Mouse (Mus musculus): ENCODE measurements at regions not wholly inside any gene's neighbourhood (a gene's known extent, or its start where the extent isn't known, plus 50 kb on each side); places are given as distances from the start of the nearest gene placed in this dataset.

DNA sequence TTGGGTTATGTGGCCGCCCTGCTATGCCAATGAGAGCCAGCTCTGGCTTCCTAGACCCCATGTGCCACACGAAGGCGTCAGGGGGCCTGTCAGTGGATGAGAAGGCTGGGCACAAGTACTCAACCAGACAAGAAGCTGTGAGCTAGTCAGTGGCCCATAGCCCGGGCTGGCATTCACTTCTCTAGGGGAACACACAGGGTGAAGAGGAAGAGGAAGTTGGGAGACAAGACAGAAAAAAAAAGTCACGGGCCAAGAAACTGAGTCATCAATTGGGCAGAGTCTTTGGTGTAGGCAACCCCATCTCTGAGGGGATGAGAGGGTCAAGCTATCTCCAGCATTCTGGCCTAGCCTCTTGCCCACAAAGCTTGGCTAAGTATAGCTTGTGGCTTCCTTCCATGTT is 93.8 kb upstream of the Rybp start:
- no peak for DNase-seq

DNA sequence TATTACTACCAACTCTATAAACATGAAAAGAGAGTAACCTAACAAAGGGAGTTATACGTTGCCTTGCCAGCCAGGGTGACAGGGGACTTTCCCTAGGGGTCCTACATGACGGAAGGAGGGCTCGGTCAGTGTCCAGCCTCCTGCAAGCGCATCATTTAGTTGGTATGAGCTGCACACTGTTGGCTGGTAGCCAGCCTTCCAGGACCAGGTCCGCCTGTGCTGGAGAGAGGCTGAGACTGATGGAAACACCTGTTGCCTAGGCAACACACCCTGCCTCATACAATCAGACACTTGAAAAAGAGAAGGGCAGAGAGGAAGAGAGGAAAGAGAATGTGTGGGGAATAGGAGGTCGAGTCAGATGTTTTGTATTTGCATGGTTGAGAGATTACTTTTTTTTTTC is 93.3 kb upstream of the Rybp start:
- DNase-seq: no peak

DNA sequence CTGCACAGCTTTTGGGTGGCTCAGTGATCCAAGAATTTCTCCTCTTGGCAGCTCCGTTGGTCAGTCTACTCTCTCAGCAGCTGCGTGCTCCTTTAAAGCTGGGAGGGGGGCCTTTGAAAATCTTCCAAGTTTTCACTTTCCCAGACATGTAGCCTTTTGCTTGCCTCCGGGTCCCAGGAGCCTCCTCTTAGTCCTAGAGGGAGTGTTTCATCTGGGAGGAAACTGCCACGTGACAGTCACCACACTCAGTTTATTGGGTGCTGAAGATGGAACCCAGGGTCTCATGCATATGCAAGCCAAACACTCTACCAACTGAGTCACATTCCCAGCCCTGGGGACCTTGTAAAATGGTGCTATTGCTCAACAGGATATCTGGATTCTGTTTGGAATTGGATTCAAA is 92.5 kb upstream of the Rybp start:
- no peak for DNase-seq

DNA sequence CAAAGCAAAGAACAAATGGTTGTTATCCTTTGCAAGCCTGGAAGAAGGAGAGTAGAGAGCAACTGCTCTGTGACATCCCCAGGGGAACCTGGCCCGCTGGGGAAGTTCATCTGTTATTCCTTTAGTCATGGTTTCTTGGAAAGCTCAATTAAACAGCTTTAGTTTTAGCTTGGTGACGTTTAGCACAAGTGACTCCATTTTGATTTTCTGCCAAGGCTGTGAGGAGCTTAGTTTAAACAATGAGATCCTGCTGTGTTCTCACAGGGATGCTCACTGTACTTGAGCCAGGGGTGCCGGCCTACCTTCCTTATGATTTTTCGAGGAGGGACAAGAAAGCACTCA is 91.2 kb upstream of the Rybp start:
- DNase-seq: no peak

DNA sequence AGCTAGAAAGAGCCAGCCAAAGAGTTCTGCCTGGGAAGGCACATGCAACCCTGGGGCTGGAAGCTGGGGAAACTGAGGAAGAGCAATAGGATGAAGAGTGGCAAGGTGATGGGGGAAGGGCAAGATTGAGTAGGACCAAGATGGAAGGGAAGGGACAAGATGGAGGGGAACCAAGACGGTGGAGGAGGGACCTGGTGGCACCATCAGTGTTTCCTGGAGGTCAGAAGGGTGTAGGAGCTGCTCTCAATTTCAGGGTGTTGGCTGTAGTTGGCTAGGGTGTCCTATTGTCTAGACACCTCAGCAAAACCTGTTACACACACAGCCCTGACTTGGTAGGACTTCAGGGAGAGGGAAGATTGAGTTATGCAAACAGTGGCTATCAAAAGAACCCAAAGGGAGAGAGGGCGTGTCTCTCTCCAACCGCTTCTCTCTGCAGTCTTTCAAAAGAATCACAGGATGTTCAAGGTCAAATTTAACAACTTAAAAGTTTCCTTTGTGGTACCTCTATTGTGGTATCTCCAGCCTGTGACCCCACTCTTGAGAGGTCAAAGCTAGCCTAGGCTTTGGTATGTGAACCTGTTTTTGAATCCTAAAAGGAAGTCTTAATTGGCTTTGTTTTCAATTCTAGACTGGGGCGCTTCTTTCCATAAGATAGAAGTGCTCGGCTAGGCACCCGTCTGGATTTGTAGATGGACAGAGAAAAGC is 90.7 kb upstream of the Rybp start:
- DNase-seq: no peak

DNA sequence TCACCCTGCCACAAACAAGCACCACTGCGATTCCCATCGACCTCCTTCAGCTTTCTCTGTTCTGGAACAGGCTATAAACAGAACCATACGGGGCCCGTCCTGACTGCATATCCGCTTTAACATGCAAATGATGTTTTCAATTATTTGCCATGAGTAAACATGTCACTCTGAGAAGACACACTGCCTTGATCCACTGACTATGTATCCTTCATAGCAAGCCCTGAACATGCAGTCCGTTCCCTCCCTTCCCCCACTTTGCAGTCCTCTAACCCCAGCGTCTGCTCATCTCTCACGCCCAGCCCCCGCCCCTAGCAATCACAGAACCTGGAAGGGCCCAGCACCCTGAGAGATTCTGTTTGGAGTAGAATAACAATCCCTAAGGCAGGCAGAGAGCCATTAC is 89.4 kb upstream of the Rybp start:
- DNase-seq: no peak

DNA sequence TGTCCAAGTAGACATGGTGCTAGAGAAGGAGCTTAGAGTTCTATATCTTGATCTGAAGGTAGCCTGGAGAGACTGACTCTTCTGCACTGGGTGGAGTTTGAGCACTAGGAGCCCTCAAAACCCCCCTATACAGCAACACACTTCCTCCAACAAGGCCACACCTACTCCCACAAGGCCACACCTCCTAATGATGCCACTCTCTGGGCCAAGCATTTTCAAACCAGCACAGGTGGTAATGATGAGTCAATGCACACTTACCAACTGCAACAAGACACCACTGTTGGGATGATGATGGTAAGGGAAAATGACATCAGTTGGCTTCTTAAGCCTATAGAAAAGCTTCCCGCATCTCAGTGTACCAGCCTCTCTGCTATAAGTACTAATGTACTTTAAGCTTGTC is 83.5 kb upstream of the Rybp start:
- no peak for DNase-seq

DNA sequence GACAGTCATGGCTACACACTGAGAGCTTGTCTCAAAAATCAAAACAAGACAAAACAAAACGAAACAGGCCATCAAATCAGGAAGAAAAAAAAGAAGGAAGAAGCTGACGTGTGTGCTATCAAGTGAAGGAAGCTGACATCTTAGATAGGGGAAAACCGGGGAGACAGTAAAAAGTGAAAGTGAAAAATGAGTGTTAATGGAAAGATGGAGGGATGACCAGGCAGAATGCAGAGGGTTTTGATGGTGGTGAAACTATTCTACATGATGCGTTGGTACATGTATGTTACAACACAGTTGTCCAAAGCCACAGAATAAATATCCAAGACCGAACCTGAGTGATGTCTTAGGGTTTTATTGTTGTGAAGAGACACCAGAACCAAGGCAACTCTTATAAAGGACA is 83.1 kb upstream of the Rybp start:
- no peak for DNase-seq

DNA sequence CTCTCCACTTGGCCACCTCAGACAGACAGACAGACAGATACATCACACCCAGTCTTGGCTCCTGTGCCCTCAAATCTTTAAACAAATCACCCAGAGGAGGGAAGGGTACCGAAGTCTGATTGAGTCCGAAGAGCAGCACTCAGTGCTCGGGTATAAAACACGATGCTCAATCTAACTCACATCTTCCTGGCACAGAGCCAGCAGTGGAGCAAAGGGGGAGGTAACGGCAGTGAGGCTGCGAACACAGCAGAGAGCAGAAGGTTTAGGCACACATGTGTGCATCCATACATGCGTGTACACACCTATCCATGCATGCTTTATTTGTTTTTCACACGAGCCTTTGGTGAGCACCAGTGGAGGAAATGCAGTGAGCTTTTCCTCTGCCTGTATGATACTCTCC is 78.9 kb upstream of the Rybp start:
- DNase-seq: no peak

DNA sequence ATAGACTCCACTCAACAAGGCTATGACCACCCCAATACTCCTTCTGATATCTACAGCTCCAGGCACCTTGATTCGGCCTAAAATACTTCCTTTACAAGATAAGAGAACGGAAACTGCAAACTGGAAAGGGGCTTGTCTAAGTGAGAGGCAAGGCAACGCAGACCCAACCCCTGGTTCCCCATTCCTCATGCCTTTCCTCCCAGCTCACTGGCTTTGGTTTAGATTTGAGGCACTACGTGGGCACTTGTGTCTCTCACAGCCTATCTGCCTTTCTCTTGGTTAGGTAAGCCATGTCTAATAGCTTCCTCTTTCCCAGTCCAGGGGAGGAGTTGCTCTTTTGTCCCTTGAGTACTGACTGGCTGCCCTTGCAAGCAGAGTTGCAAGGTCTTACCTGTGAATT is 78.5 kb upstream of the Rybp start:
- no peak for DNase-seq

DNA sequence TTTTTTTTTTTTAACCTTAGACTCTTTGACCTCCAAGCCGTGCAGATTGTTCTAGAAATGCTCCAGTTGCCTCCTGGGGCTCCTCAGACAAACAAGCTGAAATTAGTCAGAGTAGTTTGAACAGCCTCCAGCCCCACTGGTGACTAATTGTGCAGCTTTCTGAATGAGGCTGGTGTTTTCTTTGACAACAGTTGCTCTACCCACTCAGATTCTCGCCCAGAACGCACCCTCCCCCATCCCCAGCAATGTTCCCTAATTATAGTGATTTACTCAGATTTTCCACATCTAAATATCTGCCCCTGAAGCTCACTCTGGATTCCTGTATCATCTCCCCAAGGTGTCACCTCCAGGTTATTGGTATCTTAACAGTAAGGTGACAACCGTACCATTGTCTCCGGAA is 76.4 kb upstream of the Rybp start:
- no peak for DNase-seq

DNA sequence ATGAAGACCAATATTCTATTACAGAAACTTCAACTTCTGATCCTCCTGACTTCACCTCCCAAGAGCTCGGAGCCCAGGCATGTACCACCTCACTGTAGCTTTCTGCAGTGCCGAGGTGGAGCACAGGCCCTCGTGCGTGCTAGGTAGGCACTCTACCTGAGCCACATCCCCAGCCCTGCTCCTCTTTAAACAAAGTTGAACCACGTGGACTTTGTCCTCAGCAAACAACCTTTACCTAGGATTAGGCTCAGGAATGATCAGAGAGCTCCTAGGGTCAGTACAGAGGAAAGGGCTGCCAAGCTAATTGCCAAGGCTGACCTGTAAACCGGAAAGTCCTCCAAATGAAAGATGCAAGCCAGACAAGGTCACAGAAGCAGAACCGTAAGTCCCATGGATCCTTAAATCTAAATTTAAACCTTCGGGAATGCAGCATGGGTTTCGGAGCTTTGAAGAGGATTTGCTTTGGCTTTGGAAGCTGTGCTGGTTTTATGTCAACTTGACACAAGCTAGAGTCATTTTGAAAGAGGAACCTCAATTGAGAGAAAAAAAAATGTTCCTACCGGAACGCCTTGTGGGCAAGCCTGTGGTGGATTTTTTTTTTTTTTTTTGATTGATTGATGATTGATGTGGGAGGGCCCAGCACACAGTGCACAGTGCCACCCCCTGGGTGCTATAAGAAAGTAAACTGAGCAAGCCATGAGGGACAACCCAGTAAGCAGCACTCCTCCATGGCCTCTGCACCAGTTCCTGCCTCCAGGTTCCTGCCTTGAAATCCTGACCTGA is 69.5 kb upstream of the Rybp start:
- DNase-seq: no peak

DNA sequence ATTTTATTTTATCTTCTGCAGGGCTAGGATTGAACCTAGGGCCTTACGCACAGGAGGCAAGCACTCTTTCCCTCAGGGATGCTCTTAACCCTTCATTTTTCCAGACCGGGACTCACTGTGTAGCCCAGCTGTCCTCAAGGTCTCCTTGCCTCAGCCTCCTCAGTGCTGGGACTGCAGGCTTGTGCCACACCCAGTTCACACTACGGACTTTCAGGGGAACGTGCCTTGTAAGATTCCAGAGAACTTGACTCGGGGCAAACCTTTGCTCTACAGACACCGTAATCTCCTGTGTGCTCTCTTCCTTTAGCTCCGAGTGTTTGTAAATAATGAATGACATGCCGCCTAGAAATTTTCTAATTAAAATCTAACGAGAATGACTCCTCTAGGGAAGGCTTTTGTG is 68.6 kb upstream of the Rybp start:
- no peak for DNase-seq

DNA sequence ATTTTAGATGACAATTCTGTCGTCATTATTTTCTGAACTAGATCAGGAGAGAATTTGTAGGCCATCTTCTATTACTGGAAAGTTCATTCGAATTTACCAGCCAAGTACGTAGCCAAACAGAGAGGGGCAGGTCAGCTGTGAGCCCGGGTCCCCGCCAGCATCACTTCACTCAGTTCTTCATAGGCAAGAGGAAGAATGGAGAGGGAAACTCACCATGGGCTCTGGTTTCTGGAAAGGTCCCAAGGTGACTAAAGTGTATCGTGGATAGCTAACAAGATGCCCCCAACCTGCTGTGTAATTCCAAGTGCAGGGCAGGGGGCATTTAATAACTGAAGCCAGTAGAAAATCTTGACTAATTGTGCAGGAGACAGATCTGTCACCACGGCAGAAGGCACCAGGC is 60.2 kb upstream of the Rybp start:
- DNase-seq: no peak

DNA sequence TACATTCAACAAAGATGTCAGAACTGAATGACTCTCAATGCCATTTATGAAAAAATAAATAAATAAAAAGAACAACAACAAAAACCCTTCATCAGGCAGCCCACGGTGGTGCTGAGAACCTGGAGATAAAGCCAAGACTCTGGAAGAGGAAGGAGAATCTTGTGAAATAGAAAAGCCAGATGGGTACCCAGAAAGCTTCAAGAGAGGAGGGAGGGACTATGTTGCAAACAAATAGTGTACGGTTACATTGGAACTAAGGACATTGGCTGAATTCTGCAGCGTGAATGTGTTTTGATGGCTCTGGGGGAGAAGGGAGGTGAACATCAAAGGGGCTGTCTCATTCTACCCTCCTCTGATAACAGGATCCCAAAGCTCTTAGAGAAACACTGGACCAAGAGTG is 57.8 kb upstream of the Rybp start:
- no peak for DNase-seq

DNA sequence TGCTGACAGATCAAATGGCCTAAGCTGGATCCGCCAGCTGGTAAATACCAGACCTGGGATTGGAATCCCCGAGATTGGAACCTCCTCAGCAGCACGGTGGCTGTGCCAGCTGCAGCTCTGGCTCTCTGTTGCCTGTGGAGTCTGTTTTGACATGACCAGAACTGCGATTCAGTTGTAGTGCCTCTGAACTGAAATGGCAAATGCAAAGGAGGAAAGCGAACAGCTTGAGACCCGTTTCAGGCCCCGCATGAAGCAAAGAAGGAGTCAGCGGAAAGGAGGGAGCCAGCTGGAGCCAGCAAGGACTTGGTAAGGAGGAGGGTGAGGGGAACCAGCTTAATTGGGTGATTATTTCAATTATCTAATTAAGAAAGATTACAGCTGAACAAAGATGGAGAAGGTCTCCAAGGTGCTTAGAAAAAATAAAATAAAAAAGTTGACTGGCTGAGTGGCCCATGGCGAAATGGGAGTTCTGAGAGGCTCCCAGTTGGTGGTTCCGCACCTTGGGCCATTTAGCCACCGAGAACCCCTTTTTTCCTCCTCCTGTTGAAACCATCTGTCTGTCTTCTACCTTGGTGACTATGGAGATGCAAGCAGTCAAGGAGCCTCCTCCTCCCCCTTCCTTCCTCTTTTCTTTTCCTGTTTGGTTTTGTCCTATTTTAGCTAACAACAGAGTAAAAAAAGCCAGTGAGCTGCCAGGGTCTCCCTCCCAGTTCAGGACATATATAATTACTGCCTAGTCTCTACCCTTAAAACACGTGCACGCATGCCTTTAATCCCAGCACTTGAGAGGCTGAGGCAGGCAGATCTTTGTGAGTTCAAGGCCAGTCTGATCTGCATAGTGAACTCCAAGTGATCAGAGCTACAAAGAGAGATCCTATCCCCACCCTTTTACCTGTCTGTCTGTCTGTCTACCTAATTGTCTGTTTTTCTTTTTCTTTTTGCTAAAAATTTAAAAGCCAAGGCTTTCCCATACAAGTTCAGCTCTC is 54.3 kb upstream of the Rybp start:
- no peak for DNase-seq

DNA sequence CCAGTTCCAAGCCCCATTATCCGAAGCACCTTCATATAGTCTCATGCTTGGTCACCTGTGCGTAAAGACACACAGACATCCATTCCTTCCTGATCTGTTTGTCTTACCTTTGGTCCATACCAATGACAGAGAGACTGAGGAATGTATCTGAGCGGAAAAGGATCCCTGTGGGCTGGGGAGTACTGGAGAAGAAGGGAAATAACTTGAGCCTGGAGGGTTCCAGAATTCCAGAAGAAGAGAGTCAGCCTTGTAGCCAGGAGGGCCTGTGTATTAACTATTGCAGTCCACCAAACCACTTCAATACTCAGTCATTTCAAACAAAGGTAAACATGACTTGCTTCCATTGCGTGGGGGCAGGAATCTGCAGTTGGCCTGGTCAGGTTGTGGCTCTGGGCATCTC is 51.0 kb upstream of the Rybp start:
- DNase-seq: no peak
